Mouse (Mus musculus): ENCODE measurements at regions not wholly inside any gene's neighbourhood (a gene's known extent, or its start where the extent isn't known, plus 50 kb on each side); places are given as distances from the start of the nearest gene placed in this dataset.

GRCm38 (mm10) chr5:64022633-64023323 is 54.1 kb upstream of the Rell1 start:
- intact Hi-C loops (cut with DNase I): no loop called here
- peak; percentile 54 to 71 for DNase-seq (ENCODE audit: low spot score in 2 of 2)

- intact Hi-C loops (cut with DNase I): no loop called here
- DNase-seq (ENCODE audit: low spot score in 2 of 2): no peak
Measured at GRCm38 (mm10) chr5:64023324-64023650, 54.6 kb upstream of the Rell1 start.

DNA sequence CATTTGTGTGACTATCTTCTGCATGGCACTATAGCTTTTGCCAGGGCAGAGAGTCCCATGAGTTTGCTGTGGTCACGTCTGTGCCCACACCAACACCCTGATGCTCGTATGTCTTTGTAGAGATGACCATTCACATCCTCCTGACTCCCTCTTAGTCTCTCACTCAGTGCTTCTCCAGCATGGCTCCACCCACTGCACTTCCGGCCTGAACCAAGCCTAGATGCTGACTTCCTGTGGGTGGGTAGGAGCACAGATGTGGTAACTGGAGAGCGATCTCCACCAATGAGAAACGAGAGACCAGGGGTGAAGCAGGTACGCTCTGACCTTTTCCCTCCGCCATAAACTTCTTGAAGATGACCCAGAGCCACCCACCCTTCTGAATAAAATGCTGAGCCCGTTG is 55.7 kb upstream of the Rell1 start:
- DNase-seq (ENCODE audit: low spot score in 2 of 2): no peak

DNA sequence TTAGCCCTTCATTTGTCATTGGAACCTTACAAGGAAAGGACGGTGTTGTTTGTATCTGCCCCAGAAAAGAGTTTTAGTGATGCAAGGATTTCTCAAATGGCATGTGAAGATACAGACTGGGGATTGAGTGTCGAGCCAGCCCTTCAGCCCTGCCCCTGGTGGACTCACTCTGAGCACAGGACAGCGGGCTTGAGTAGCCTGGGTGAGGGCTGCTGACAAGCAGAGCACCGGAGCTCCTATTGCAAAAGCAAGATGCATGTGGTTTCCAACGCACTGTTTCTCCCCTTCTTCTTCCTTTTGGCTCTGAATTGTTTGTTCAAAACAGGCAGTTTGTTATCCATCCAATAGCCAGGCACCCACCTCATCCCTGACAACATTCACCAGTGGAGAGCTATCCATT is 59.0 kb upstream of the Rell1 start:
- intact Hi-C loops (cut with DNase I): no loop called here
- DNase-seq (ENCODE audit: low spot score in 2 of 2): no peak

More for the DNA sequence above, 55.7 kb upstream of the Rell1 start:
- intact Hi-C loops (cut with DNase I): no loop called here

DNA sequence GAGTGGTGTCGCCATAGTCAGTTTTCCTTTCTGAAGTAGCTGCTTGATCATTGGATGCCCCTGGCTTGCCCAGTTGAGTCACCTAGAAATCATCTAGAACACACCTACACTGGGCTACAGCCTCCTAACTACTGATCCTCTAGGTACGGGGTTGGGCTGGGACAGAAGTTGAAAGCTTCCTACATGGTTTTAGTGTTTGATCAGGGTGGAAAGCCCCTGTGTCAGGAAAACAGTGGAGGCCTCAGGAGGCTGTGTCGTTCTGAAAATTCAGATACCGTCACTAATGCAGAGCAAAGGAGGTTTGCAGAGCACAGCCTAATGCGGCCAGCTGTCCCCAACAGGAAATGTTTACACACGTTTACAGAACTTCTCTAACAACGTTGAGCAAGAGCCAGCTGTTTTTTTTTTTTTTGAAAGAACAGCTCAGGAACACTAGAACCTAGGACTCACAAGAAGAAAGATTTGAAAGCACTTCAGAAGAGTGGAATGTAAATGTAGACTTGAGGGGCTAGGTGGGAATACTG is 61.0 kb upstream of the Rell1 start:
- intact Hi-C loops (cut with DNase I): no loop called here
- no peak for DNase-seq (ENCODE audit: low spot score in 2 of 2)

GRCm38 (mm10) chr5:64030281-64030960 is 61.7 kb upstream of the Rell1 start:
- intact Hi-C loops (cut with DNase I): no loop called here
- peak in 1 of 2 experiments; percentile 26 for DNase-seq (ENCODE audit: low spot score in 2 of 2)

DNA sequence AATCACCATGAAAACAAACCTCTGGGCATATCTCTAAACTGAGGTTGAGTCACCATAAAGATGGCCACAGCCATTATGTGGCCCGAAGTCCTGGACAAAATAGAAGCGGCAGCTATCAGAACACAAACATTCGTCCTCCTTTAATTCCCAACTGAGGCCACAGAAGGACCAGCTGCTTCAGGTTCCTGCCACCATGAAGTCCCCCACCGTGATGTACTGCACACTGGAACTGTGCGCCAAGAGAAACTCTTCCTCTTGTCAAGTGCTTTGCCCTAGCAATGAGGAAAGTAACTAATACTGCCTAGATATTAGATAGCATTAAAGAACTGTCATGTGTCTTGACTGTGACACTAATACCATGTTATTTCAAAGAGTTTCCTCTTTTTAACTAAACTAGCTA is 54.4 kb upstream of the Pgm2 start:
- intact Hi-C loops (cut with DNase I): no loop called here
- no peak for DNase-seq (ENCODE audit: low spot score in 2 of 2)

DNA sequence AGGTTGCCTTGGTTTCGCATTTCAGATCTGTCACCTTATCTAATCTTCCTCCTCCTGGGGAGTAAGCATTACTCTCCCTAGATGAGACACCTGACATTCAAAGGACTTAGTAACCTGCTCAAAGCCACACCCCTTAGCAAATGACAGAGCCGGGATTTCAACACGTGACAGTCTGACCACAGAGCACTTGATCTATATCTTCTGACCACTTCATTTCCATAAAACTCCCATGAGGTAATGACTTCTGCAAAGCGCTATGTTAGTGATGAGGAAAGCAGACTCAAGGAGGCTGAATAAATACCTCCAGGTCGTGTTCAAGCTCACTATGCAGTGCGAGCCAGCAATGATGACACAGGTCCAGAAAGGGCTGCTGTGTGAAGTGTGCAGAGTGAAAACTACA is 52.1 kb upstream of the Pgm2 start:
- intact Hi-C loops (cut with DNase I): no loop called here
- DNase-seq (ENCODE audit: low spot score in 2 of 2): no peak
